Mouse (Mus musculus) gastrocnemius, adult 8-10 months (tissue): Measurements from ENCODE around the gene Hes5. TPM values are rescaled to one million over a fixed set of nuclear protein-coding genes. Genes with fewer than 3 reads are reported as not detected.
A peak's percentile ranks its signal among the peaks of the same experiment; 100 is the strongest.

ENCODE experiments used
- DNase-seq, 2 experiments: peaks; one replicate each; pipeline ENCODE4 v3.0.0; 2022; ENCODE audit warnings: low spot score in 2 of 2
- total RNA-seq, 4 experiments: library from RNA; stranded (reverse); gene quantifications; 2 replicates each; pipeline ENCODE4 v1.2.4; 2022

Hes5 gene
- not detected for total RNA-seq

- DNase-seq, result no peak
These were observed at the start of gene Hes5 for GRCm38 (mm10) chr4:154960690-154961225. Gene Hes5, plus strand, starts transcription at chr4:154960923.

- DNase-seq, result no peak
These were observed 49.1 kb upstream of the Hes5 start for GRCm38 (mm10) chr4:154911644-154912043.

GRCm38 (mm10) chr4:154913845-154914244 is 46.9 kb upstream of the Hes5 start:
- DNase-seq, result no peak

- DNase-seq, result no peak
These were observed 46.5 kb upstream of the Hes5 start for GRCm38 (mm10) chr4:154914252-154914651.

DNA sequence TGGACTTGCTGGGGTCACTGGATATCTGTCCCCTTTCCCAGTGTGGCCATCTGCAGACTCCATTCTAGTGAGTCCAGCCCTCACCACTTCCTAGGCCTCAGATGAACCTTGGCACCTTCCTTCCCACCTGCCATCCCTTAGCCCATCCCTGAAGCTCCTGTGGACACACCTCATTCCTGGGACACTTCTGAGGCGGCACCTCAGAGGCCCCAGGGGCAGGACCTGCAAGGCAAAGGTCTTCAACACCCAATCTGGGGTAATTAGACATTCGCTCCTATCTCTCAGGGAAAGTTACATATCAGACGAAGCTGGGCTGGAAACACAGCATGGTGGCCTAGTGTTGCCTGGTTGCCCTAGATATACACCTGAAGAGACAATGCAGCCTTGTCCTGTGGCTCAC is 46.0 kb upstream of the Hes5 start:
- no peak for DNase-seq

DNA sequence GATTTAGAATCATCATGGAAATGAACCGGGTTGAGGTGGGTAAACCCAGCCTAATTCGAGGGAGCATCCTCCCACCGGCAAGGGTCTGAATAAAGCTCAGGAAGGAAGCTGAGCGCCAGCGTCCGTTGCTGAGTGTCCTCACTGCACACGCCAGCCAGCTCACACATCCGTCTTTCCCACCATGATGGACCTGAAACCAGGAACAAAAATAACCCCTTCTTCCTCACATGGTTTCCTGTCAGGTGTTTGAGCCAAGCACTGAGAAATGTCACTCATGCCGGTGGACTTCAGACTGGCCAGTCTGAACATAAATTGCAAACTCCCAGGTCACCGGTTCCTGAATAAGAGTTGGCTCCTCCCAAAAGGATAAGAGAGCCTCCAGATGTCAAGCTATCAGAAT is 45.4 kb upstream of the Hes5 start:
- no peak for DNase-seq

DNA sequence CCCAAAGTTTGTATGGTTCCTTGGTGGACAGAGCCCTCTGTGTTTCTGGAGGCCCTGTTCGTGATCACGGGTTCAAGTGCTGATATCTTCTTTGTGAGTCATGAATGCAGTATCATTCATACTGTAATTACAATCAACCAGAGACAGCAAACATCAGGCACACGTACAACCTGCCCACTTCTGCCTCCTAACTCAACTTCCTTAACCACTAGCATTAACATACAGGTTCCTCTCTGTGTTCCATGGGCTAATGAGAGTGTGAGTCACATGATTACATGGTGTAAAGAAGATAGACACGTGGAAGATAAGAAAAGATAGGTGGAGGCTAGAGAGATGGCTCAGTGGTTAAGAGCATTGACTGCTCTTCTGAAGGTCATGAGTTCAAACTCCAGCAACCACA is 44.1 kb upstream of the Hes5 start:
- no peak for DNase-seq

DNA sequence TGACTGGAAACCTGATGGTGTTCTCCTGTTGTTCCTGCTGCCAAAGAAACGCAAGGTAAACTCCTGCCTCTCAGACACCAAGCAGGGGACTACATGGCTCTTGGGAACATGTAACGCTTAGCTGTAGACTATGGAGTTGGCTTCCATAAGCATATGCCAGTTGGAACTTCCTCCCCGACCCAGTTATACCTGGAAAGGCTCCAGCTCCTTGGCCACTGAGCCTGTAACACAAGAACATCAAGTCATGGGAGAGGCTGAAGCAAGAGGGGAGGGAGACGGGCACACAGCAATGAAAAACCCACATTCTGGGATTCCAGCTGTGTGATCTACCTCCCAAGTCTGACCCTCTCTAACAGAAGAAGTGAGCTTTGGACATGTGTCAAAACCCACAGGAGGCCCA is 38.4 kb upstream of the Hes5 start:
- peak; percentile 48 to 52 for DNase-seq

- DNase-seq, result no peak
These were observed 37.8 kb upstream of the Hes5 start for GRCm38 (mm10) chr4:154922931-154923330.

DNA sequence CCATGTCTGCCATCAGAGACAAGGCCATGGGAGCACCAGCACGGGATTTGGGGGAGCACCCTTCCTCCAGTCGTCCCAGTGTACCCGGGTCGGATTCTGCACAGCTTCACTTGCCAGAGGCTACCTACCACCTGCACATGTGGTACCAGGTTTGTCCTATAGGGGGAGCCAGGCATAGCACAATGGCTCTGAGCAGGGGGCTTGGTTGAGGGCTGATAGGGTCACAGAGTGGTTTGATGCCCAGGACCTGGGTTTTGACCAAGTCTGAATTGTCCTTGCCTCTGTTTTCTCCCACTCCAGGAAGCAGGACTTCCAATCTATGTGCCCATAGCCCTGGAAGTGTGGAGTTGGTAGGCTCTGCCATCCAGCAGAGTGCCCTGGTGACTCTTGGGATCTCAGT is 35.3 kb upstream of the Hes5 start:
- no peak for DNase-seq

DNA sequence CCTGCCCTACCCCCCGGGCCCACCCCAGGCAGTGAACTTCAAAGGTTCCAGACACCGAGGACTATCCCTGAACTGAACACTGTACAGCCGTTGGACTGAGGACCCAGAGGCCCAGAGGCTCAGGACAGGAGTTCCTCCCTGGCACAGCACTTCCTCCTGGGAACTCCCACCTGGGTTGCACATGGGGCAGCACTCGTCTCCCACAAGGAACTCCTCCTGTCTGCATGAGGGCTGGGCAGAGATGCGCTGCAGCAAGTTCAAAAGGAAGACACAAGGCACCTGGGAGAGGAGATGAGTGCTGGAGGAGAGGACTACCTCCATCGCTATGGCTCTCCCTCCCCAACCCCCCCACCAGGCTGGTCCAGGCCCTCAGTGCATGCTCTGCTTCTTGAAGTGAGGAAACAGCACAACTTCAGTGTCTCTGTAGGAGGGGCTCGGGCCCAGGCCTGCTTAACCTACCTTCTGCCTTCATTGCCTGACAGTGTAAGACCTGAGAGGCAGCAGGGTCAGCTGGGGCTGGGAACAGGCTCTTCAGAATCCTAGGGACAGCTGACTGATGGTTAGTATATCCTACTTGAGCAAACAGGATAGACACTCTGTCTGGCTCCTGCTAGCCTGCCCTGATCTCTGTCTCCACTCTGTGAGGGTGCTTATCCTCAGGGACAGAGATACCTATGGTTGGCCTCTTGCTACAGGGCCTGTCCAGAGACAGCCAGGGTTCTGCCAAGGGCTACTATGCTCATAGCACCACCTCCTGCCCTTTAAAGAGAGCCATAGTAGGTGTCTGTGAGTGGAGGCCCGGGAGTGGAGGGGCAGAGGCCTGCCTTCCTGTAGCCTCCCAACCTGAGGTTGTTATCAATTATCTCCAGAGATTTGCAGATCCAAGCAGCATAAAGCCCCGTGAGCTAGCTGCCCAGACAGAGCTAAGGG is 33.5 kb upstream of the Hes5 start:
- DNase-seq, result no peak

GRCm38 (mm10) chr4:154927899-154928337 is 32.8 kb upstream of the Hes5 start:
- peak; percentile 34 to 46 for DNase-seq

GRCm38 (mm10) chr4:154928395-154929087 is 32.2 kb upstream of the Hes5 start, which contains the start of gene Tnfrsf14:
Gene Tnfrsf14, minus strand, starts transcription at chr4:154928563.
- no peak for DNase-seq

GRCm38 (mm10) chr4:154929088-154929660 is 31.5 kb upstream of the Hes5 start:
- peak; percentile 41 to 52 for DNase-seq

DNA sequence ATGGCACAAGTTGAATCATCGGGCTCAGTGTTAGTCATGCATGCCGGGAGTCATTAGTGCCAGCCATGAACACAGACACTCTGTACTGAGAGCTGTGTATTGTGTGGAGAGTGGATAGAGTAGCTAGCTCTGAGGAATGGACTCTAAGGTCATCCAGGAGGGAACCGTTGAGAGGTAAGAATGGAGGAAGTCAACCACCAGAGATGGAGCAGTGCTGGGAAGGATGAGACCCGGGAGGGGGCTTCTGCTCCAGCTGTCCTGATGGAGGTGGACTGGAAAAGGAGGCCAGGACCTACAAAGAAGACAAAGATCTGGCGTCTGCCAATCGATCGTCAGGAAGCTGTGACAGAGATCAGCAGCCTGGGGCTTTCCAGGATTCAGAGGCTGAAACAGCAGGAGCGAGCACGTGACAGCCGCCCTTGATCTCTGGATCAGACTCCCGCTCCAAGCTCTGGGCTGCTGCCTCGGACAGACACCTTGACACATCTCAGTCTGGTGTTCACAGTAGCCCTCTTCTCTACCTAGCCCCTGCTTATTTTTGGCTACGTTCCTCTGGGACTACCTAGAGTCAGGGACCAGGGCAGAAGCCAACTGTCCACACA is 27.3 kb upstream of the Hes5 start:
- DNase-seq, result no peak

GRCm38 (mm10) chr4:154934800-154935199 is 25.9 kb upstream of the Hes5 start:
- DNase-seq, result no peak

DNA sequence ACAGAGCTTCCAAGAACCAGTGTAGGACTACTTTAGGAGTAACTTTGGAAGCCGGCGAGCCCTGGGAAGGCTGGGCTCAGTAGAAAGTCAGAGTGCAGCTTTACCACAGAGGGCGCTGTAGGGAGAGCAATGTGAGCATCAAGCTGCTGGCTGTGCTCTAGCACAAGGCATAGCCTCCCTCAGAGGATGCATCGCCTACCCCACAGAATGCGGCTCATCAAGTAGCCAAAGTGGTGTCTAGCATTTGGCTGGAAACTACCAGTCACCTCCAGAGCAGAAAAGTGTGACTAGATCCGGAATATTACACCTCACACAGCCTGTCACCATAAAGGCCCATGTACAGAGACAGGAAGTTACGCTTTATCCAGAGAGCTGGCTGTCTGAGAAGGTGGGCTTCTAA is 24.9 kb upstream of the Hes5 start:
- DNase-seq, result no peak

DNA sequence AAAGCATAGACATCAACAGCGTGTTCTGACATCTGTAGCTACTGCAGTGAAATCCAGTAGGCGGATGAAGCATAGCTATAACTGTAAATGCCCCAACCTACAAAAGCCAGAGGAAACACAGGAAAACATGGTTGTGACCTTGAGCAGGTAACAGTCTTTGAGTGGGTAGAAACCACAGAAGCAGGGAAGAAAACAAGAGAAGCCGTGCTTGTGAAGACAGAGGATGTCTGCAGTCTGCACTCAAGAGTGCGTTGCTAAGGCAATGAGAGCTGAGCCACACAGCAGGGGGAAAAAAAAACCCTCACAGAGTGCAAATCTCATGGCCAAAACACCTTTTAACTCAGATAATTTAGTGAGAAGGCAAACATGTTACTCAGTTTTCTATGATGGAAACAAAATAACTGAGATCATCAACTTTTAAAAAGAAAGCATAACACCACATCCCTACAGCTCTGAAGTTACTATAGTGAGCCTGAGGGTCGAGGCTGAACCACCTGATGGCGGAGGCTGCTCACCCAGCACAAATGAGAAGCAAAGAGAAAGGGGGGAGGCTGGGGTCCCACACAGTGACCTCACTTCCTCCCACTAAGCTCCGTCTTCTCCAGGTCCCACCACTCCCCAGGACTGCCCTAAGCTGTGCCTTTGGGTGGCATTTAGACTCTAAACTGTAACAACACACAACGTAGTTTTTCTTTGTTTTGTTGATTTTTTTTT is 24.0 kb upstream of the Hes5 start:
- no peak for DNase-seq

DNA sequence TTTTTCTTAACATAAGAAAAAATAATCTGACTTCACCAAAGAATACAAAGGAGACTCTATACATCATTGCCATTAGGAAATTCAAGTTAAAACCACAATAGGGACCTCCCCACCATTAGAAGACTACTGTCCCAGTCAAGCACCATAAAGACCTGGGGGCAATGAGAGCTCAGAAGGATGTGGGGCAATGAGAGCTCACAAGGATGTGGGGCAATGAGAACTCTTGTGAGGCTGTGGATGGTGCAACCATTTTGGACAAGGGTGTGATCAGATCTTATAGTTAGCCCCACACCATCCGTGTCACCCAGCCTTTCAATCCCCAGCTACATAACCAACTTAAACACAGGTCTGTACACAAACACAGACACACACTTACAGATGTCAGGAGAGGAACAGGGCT is 23.0 kb upstream of the Hes5 start:
- DNase-seq, result no peak

- no peak for DNase-seq
These were observed 20.6 kb upstream of the Hes5 start for GRCm38 (mm10) chr4:154940156-154940555.

DNA sequence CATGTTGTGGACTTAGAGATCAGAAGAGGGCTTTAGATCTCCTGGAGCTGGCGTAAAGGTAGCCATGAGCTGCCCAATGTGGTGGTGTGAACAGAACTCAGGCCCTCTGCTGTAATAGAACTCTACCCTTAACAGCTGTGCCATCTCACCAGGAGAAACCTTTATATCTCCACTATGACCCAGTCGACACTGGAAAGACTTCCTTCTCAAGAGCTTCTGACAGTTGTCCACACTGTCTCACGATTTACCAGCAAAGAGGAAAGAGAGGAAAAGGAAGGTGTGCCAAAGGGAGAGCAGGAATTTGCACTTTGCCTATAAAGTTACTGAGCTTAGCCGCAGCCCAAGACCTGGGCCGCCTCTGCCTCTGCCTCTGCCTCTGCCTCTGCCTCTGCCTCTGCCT is 18.9 kb upstream of the Hes5 start:
- no peak for DNase-seq
